Mouse (Mus musculus): Measurements from ENCODE around the gene Klhl36. TPM values are rescaled to one million over a fixed set of nuclear protein-coding genes. Genes with fewer than 3 reads are reported as not detected.

The Klhl36 gene
- polyA plus RNA-seq, 1 experiment from 2014 or later, result 11.8 TPM

GRCm38 (mm10) chr8:119829420-119829819 lies 32.6 kb upstream of the Klhl36 start:
- Histone ChIP-seq H3K4me2 (no peak overlapping the region), H3K27me3 (ENCODE audit: insufficient read depth, low read length) (no peaks in the 10 kb centered on the region), H3K4me1 (ENCODE audit: insufficient read depth) (peaks cover 71% of the 10 kb centered on the region), H3K9ac (no peak overlapping the region), H3K27ac (ENCODE audit: low read depth) (no peak overlapping the region), H3K4me3 (ENCODE audit: low read depth, low read length) (no peak overlapping the region), H3K36me3 (ENCODE audit: insufficient read depth) (no peaks in the 10 kb centered on the region), H3K9me3 (ENCODE audit: low read depth, low read length) (no peaks in the 10 kb centered on the region)
- 83% methylated on average over 13 of the region's 13 CpGs for WGBS
- ATAC-seq (ENCODE audit: insufficient read depth), result no peak
- TF ChIP-seq CTCF (IDR thresholded peaks at IDR 0.05; ENCODE audit: low read depth), result no peak
- no peak for DNase-seq

- Histone ChIP-seq H3K36me3 (ENCODE audit: insufficient read depth) (no peaks in the 10 kb centered on the region), H3K4me3 (ENCODE audit: low read depth, low read length) (no peak overlapping the region), H3K4me1 (ENCODE audit: insufficient read depth) (peaks cover 71% of the 10 kb centered on the region), H3K27me3 (ENCODE audit: insufficient read depth, low read length) (no peaks in the 10 kb centered on the region), H3K27ac (ENCODE audit: low read depth) (no peak overlapping the region), H3K9ac (no peak overlapping the region), H3K9me3 (ENCODE audit: low read depth, low read length) (no peaks in the 10 kb centered on the region), H3K4me2 (no peak overlapping the region)
- ATAC-seq (ENCODE audit: insufficient read depth) (no peak), DNase-seq (no peak)
- 57% methylated on average over 16 of the region's 16 CpGs for WGBS
- TF ChIP-seq CTCF (IDR thresholded peaks at IDR 0.05; ENCODE audit: low read depth), result no peak
Measured at GRCm38 (mm10) chr8:119829870-119830580, 32.0 kb upstream of the Klhl36 start.

- peaks cover 71% of the 10 kb centered on the region for H3K4me1 ChIP-seq (ENCODE audit: insufficient read depth)
- H3K9ac ChIP-seq, result no peak overlapping the region
- no peak for ATAC-seq (ENCODE audit: insufficient read depth)
- H3K36me3 ChIP-seq (ENCODE audit: insufficient read depth), result no peaks in the 10 kb centered on the region
- H3K27me3 ChIP-seq (ENCODE audit: insufficient read depth, low read length), result no peaks in the 10 kb centered on the region
- no peak for DNase-seq
- WGBS, result 53% methylated on average over 7 of the region's 7 CpGs
- no peak overlapping the region for H3K27ac ChIP-seq (ENCODE audit: low read depth)
- no peaks in the 10 kb centered on the region for H3K9me3 ChIP-seq (ENCODE audit: low read depth, low read length)
- TF ChIP-seq CTCF (IDR thresholded peaks at IDR 0.05; ENCODE audit: low read depth), result no peak
- no peak overlapping the region for H3K4me3 ChIP-seq (ENCODE audit: low read depth, low read length)
- H3K4me2 ChIP-seq, result no peak overlapping the region
Measured at GRCm38 (mm10) chr8:119830589-119830988, 31.5 kb upstream of the Klhl36 start.

- DNase-seq, result peak; percentile 88
- H3K4me1 ChIP-seq (ENCODE audit: insufficient read depth), result peaks cover 66% of the 10 kb centered on the region
- H3K4me3 ChIP-seq (ENCODE audit: low read depth, low read length), result peak overlapping the region; percentile 3; the same call in 1 of the 2 replicates
- H3K9me3 ChIP-seq (ENCODE audit: low read depth, low read length), result no peaks in the 10 kb centered on the region
- 19% methylated on average over 20 of the region's 20 CpGs for WGBS
- H3K9ac ChIP-seq, result peak overlapping the region; percentile 16; the same call in 1 of the 2 replicates
- peak; percentile 77 for ATAC-seq (ENCODE audit: insufficient read depth)
- no peaks in the 10 kb centered on the region for H3K27me3 ChIP-seq (ENCODE audit: insufficient read depth, low read length)
- no peak for TF ChIP-seq CTCF (IDR thresholded peaks at IDR 0.05; ENCODE audit: low read depth)
- peak overlapping the region; percentile 48 for H3K4me2 ChIP-seq
- H3K27ac ChIP-seq (ENCODE audit: low read depth), result peak overlapping the region; percentile 90
- 0 out of 2 replicates have a peak, but pooled peaks cover under 1% of the 10 kb centered on the region for H3K36me3 ChIP-seq (ENCODE audit: insufficient read depth)
Measured at GRCm38 (mm10) chr8:119831336-119831995, 30.6 kb upstream of the Klhl36 start.

- peak; percentile 7; the same call in 1 of the 2 replicates for ATAC-seq (ENCODE audit: insufficient read depth)
- 45% methylated on average over 7 of the region's 7 CpGs for WGBS
Measured at GRCm38 (mm10) chr8:119832101-119832617, 29.9 kb upstream of the Klhl36 start.

GRCm38 (mm10) chr8:119832931-119833330 lies 29.1 kb upstream of the Klhl36 start:
- no peaks in the 10 kb centered on the region for H3K9me3 ChIP-seq (ENCODE audit: low read depth, low read length)
- WGBS, result 32% methylated on average over 5 of the region's 5 CpGs
- H3K4me3 ChIP-seq (ENCODE audit: low read depth, low read length), result no peak overlapping the region
- ATAC-seq (ENCODE audit: insufficient read depth), result no peak
- 0 out of 2 replicates have a peak, but pooled peaks cover 3% of the 10 kb centered on the region for H3K36me3 ChIP-seq (ENCODE audit: insufficient read depth)
- no peak for TF ChIP-seq CTCF (IDR thresholded peaks at IDR 0.05; ENCODE audit: low read depth)
- no peaks in the 10 kb centered on the region for H3K27me3 ChIP-seq (ENCODE audit: insufficient read depth, low read length)
- H3K27ac ChIP-seq (ENCODE audit: low read depth), result peak overlapping the region; percentile 90; the same call in 1 of the 2 replicates
- H3K4me1 ChIP-seq (ENCODE audit: insufficient read depth), result peaks cover 59% of the 10 kb centered on the region
- H3K4me2 ChIP-seq, result peak overlapping the region; percentile 2; the same call in 1 of the 2 replicates
- no peak for DNase-seq
- no peak overlapping the region for H3K9ac ChIP-seq

More at GRCm38 (mm10) chr8:119832101-119832617, 29.9 kb upstream of the Klhl36 start:
- Histone ChIP-seq H3K4me3 (ENCODE audit: low read depth, low read length) (peak overlapping the region; percentile 3; the same call in 1 of the 2 replicates), H3K9me3 (ENCODE audit: low read depth, low read length) (no peaks in the 10 kb centered on the region), H3K4me1 (ENCODE audit: insufficient read depth) (peaks cover 59% of the 10 kb centered on the region), H3K9ac (no peak overlapping the region), H3K27ac (ENCODE audit: low read depth) (peak overlapping the region; percentile 90), H3K36me3 (ENCODE audit: insufficient read depth) (0 out of 2 replicates have a peak, but pooled peaks cover 3% of the 10 kb centered on the region), H3K4me2 (peak overlapping the region; percentile 48), H3K27me3 (ENCODE audit: insufficient read depth, low read length) (no peaks in the 10 kb centered on the region)
- TF ChIP-seq CTCF (IDR thresholded peaks at IDR 0.05; ENCODE audit: low read depth), result no peak
- no peak for DNase-seq

- DNase-seq, result no peak
- no peak for ATAC-seq (ENCODE audit: insufficient read depth)
- no peak for TF ChIP-seq CTCF (IDR thresholded peaks at IDR 0.05; ENCODE audit: low read depth)
- Histone ChIP-seq H3K9ac (no peak overlapping the region), H3K4me1 (ENCODE audit: insufficient read depth) (peaks cover 53% of the 10 kb centered on the region), H3K9me3 (ENCODE audit: low read depth, low read length) (no peaks in the 10 kb centered on the region), H3K36me3 (ENCODE audit: insufficient read depth) (0 out of 2 replicates have a peak, but pooled peaks cover 3% of the 10 kb centered on the region), H3K4me2 (no peak overlapping the region), H3K27me3 (ENCODE audit: insufficient read depth, low read length) (no peaks in the 10 kb centered on the region), H3K27ac (ENCODE audit: low read depth) (no peak overlapping the region), H3K4me3 (ENCODE audit: low read depth, low read length) (no peak overlapping the region)
- WGBS, result 88% methylated on average over 6 of the region's 6 CpGs
Measured at GRCm38 (mm10) chr8:119834676-119835075, 27.4 kb upstream of the Klhl36 start.
